Mouse (Mus musculus): ENCODE measurements around the gene Chpf. TPM values are rescaled to one million over a fixed set of nuclear protein-coding genes. Genes with fewer than 3 reads are reported as not detected.

Chpf gene
- 21.6 and 24.2 TPM in 2 replicates for polyA plus RNA-seq (2014; fragmentation: Nextera tagmentation; extraction: Ambion mirVana)

- peaks cover 47% of the 10 kb centered on the region for H3K36me3 ChIP-seq (ENCODE audit: control insufficient read depth, insufficient read depth, low read length)
- ATAC-seq (peak; percentile 91), DNase-seq (ENCODE audit: low spot score) (peak; percentile 98)
- H3K4me3 ChIP-seq (ENCODE audit: low read depth, low read length) = peak within 1 kb of the TSS; percentile 85
- peak within 1 kb of the TSS; percentile 80 for H3K27ac ChIP-seq (ENCODE audit: low read depth, low read length)
- H3K27me3 ChIP-seq (replicated peaks; ENCODE audit: control insufficient read depth, insufficient read depth, low read length) = no peaks in the 10 kb centered on the region; the same call in 1 of the 2 replicates
- H3K9ac ChIP-seq (ENCODE audit: low read length) = peak within 1 kb of the TSS; percentile 86
- H3K9me3 ChIP-seq (replicated peaks; ENCODE audit: control insufficient read depth, low read length) = no peaks in the 10 kb centered on the region
- under 1% methylated on average over 71 of the region's 76 CpGs for WGBS
- H3K4me2 ChIP-seq (ENCODE audit: low read length) = peak within 1 kb of the TSS; percentile 89
- peaks cover 30% of the 10 kb centered on the region for H3K4me1 ChIP-seq (ENCODE audit: control insufficient read depth, insufficient read depth, low read length)
Observed at GRCm38 (mm10) chr1:75478916-75479634, at the start of gene Chpf, which contains the start of gene Tmem198. Chpf (minus strand) TSS chr1:75479307. Tmem198 (plus strand) TSS chr1:75479532.

- no peak for ATAC-seq
- no peak overlapping the region for H3K27ac ChIP-seq (ENCODE audit: low read depth, low read length)
- H3K9me3 ChIP-seq (replicated peaks; ENCODE audit: control insufficient read depth, low read length) = no peaks in the 10 kb centered on the region
- no peak overlapping the region for H3K4me3 ChIP-seq (ENCODE audit: low read depth, low read length)
- no peaks in the 10 kb centered on the region for H3K27me3 ChIP-seq (replicated peaks; ENCODE audit: control insufficient read depth, insufficient read depth, low read length)
- 93% methylated on average over 7 of the region's 7 CpGs for WGBS
- H3K4me1 ChIP-seq (ENCODE audit: control insufficient read depth, insufficient read depth, low read length) = peaks cover 2% of the 10 kb centered on the region; the same call in 1 of the 2 replicates
- H3K4me2 ChIP-seq (ENCODE audit: low read length) = no peak overlapping the region
- H3K9ac ChIP-seq (ENCODE audit: low read length) = no peak overlapping the region
- no peak for DNase-seq (ENCODE audit: low spot score)
- peaks cover 39% of the 10 kb centered on the region for H3K36me3 ChIP-seq (ENCODE audit: control insufficient read depth, insufficient read depth, low read length)
Observed at GRCm38 (mm10) chr1:75524679-75525078, 45.6 kb upstream of the Chpf start.

DNA sequence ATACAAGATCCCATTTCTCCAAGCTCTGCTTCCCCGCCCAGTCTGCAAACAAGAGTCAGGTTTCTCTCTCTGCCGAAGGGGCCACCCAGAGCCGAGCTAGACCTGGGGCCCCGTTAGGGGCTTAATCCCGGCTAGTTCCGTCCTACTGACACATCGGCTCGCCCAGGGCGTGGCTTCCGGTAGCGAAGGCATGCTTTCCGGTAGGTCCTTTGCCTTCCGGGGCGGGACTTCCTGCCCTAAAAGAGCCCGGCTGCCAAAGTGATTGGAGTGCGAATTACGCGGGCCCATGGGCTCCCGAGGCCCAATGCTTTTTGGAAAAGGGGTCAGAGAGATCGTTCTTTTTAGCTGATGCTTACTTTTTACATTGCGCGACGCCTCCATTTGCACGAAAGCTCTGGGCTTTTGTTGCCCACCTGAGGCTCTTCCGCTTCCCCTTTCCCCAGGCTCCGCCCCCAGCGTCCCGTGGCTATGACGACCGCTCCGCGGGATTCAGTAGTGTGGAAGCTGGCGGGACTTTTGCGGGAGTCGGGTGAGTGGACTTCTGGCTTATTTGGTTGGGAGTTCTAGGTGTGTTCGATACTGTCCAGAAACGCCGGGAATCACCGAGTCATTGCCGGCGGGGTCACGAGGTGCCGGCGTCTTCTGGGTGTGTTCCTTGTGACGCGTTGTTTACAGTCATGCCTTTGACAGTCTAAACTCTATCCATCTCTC is 42.4 kb upstream of the Chpf start, which contains the start of gene Stk11ip:
Gene Stk11ip, plus strand, starts transcription at position 209 of the 711 bp plus-strand sequence.
- Histone ChIP-seq H3K4me3 (ENCODE audit: low read depth, low read length) (peak within 1 kb of the TSS; percentile 53), H3K27me3 (replicated peaks; ENCODE audit: control insufficient read depth, insufficient read depth, low read length) (no peaks in the 10 kb centered on the region), H3K4me1 (ENCODE audit: control insufficient read depth, insufficient read depth, low read length) (peaks cover 2% of the 10 kb centered on the region; the same call in 1 of the 2 replicates), H3K36me3 (ENCODE audit: control insufficient read depth, insufficient read depth, low read length) (peaks cover 8% of the 10 kb centered on the region), H3K9me3 (replicated peaks; ENCODE audit: control insufficient read depth, low read length) (no peaks in the 10 kb centered on the region), H3K27ac (ENCODE audit: low read depth, low read length) (peak within 1 kb of the TSS; percentile 76), H3K4me2 (ENCODE audit: low read length) (peak within 1 kb of the TSS; percentile 62), H3K9ac (ENCODE audit: low read length) (peak within 1 kb of the TSS; percentile 51)
- ATAC-seq (peak; percentile 99), DNase-seq (ENCODE audit: low spot score) (peak; percentile 97)
- under 1% methylated on average over 46 of the region's 46 CpGs for WGBS

- ATAC-seq = no peak
- Histone ChIP-seq H3K4me2 (ENCODE audit: low read length) (no peak overlapping the region), H3K9me3 (replicated peaks; ENCODE audit: control insufficient read depth, low read length) (no peaks in the 10 kb centered on the region), H3K4me1 (ENCODE audit: control insufficient read depth, insufficient read depth, low read length) (peaks cover 2% of the 10 kb centered on the region; the same call in 1 of the 2 replicates), H3K36me3 (ENCODE audit: control insufficient read depth, insufficient read depth, low read length) (no peaks in the 10 kb centered on the region), H3K27me3 (replicated peaks; ENCODE audit: control insufficient read depth, insufficient read depth, low read length) (no peaks in the 10 kb centered on the region), H3K9ac (ENCODE audit: low read length) (no peak overlapping the region), H3K27ac (ENCODE audit: low read depth, low read length) (no peak overlapping the region), H3K4me3 (ENCODE audit: low read depth, low read length) (no peak overlapping the region)
- 64% methylated on average over 5 of the region's 5 CpGs for WGBS
- DNase-seq (ENCODE audit: low spot score) = no peak
Observed at GRCm38 (mm10) chr1:75519576-75519975, 40.5 kb upstream of the Chpf start.

DNA sequence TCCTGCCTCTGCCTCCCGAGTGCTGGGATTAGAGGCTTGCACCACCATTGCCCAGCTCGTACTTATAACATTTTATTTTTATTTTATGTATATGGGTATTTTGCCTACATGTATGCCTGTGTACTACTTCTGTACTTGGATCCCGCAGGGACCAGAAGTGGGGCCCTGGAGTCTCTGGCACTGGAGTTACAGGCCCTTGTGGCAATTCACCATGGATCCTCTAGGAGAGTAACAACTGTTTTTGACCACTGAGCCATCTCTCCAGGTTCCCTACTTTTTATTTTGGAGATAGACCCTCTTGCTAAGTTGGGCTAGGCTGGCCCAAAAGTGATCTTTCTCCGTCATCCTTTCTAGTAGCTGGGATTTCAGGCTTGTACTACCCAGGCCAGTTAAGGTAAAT is 39.3 kb upstream of the Chpf start:
- ATAC-seq (no peak), DNase-seq (ENCODE audit: low spot score) (no peak)
- no peak overlapping the region for H3K4me2 ChIP-seq (ENCODE audit: low read length)
- H3K9ac ChIP-seq (ENCODE audit: low read length) = no peak overlapping the region
- H3K9me3 ChIP-seq (replicated peaks; ENCODE audit: control insufficient read depth, low read length) = no peaks in the 10 kb centered on the region
- H3K36me3 ChIP-seq (ENCODE audit: control insufficient read depth, insufficient read depth, low read length) = no peaks in the 10 kb centered on the region
- H3K4me3 ChIP-seq (ENCODE audit: low read depth, low read length) = no peak overlapping the region
- 92% methylated on average over 4 of the region's 4 CpGs for WGBS
- H3K27me3 ChIP-seq (replicated peaks; ENCODE audit: control insufficient read depth, insufficient read depth, low read length) = no peaks in the 10 kb centered on the region
- no peak overlapping the region for H3K27ac ChIP-seq (ENCODE audit: low read depth, low read length)
- H3K4me1 ChIP-seq (ENCODE audit: control insufficient read depth, insufficient read depth, low read length) = peaks cover 2% of the 10 kb centered on the region; the same call in 1 of the 2 replicates

DNA sequence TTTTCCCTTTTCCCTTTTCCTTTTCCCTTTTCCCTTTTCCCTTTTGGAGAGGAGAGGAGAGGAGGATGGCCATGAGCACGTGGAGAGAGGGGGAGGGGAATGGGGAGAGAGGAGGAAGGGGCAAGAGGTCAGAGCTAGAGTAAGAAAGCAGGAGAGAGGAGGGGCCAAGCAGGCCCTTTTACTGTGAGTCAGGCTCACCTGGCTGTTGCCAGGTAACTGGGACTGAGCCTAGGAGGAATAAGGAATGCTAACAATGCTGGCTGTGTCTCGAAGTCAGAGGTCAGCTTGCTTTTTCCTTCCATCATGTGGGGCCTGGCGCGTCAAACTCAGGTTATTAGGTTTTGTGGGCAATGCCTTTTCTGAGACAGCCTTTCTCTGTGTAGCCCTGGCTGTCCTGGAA is 38.9 kb upstream of the Chpf start:
- Histone ChIP-seq H3K4me3 (ENCODE audit: low read depth, low read length) (no peak overlapping the region), H3K9ac (ENCODE audit: low read length) (no peak overlapping the region), H3K36me3 (ENCODE audit: control insufficient read depth, insufficient read depth, low read length) (no peaks in the 10 kb centered on the region), H3K4me1 (ENCODE audit: control insufficient read depth, insufficient read depth, low read length) (peaks cover 2% of the 10 kb centered on the region; the same call in 1 of the 2 replicates), H3K27me3 (replicated peaks; ENCODE audit: control insufficient read depth, insufficient read depth, low read length) (no peaks in the 10 kb centered on the region), H3K9me3 (replicated peaks; ENCODE audit: control insufficient read depth, low read length) (no peaks in the 10 kb centered on the region), H3K27ac (ENCODE audit: low read depth, low read length) (no peak overlapping the region), H3K4me2 (ENCODE audit: low read length) (no peak overlapping the region)
- DNase-seq (ENCODE audit: low spot score) (no peak), ATAC-seq (no peak)
- WGBS = 59% methylated on average over 4 of the region's 4 CpGs

GRCm38 (mm10) chr1:75516703-75517380 is 37.7 kb upstream of the Chpf start:
- no peak overlapping the region for H3K9ac ChIP-seq (ENCODE audit: low read length)
- ATAC-seq (no peak), DNase-seq (ENCODE audit: low spot score) (no peak)
- 81% methylated on average over 15 of the region's 15 CpGs for WGBS
- H3K4me2 ChIP-seq (ENCODE audit: low read length) = no peak overlapping the region
- no peaks in the 10 kb centered on the region for H3K4me1 ChIP-seq (ENCODE audit: control insufficient read depth, insufficient read depth, low read length)
- no peaks in the 10 kb centered on the region for H3K9me3 ChIP-seq (replicated peaks; ENCODE audit: control insufficient read depth, low read length)
- H3K27me3 ChIP-seq (replicated peaks; ENCODE audit: control insufficient read depth, insufficient read depth, low read length) = no peaks in the 10 kb centered on the region
- H3K36me3 ChIP-seq (ENCODE audit: control insufficient read depth, insufficient read depth, low read length) = no peaks in the 10 kb centered on the region
- H3K27ac ChIP-seq (ENCODE audit: low read depth, low read length) = no peak overlapping the region
- no peak overlapping the region for H3K4me3 ChIP-seq (ENCODE audit: low read depth, low read length)

DNA sequence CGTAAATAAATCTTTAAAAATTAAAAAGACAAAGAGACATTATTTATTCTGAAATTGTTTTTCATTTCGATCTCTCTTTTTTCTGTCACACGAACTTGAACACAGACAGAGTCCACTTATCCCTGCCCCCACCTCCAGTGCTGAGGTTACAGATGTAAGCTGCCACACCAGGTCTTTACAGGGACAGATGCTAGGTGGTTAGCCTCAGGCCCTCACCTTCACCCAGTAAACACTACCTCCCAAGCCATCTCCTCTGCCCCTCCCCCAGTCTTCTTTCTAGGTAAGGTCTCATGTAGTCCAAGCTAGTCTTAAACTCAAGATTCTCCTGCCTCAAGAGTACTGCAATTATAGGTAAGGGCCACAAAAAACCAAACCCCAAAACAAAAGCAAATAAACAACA is 33.4 kb upstream of the Chpf start:
- no peak for DNase-seq (ENCODE audit: low spot score)
- no peak for ATAC-seq
- H3K36me3 ChIP-seq (ENCODE audit: control insufficient read depth, insufficient read depth, low read length) = no peaks in the 10 kb centered on the region
- H3K9ac ChIP-seq (ENCODE audit: low read length) = no peak overlapping the region
- H3K4me1 ChIP-seq (ENCODE audit: control insufficient read depth, insufficient read depth, low read length) = no peaks in the 10 kb centered on the region
- H3K9me3 ChIP-seq (replicated peaks; ENCODE audit: control insufficient read depth, low read length) = no peaks in the 10 kb centered on the region
- WGBS = 92% methylated on average over 3 of the region's 3 CpGs
- H3K4me3 ChIP-seq (ENCODE audit: low read depth, low read length) = no peak overlapping the region
- 0 out of 2 replicates have a peak, but pooled peaks cover 4% of the 10 kb centered on the region for H3K27me3 ChIP-seq (replicated peaks; ENCODE audit: control insufficient read depth, insufficient read depth, low read length)
- no peak overlapping the region for H3K27ac ChIP-seq (ENCODE audit: low read depth, low read length)
- no peak overlapping the region for H3K4me2 ChIP-seq (ENCODE audit: low read length)

Measured in forebrain, embryonic 14.5 days (tissue).